Mouse (Mus musculus): ENCODE data around the gene Flvcr2. TPM values are rescaled to one million over a fixed set of nuclear protein-coding genes. Genes with fewer than 3 reads are reported as not detected.

Flvcr2 gene
- polyA plus RNA-seq, 1 experiment, result not detected

GRCm38 (mm10) chr12:85714126-85714525 lies 32.2 kb upstream of the Flvcr2 start:
- no peak overlapping the region for H3K4me3 ChIP-seq (ENCODE audit: insufficient read depth, low read depth, low read length)

GRCm38 (mm10) chr12:85725306-85725705 lies 21.0 kb upstream of the Flvcr2 start:
- no peak overlapping the region for H3K4me3 ChIP-seq (ENCODE audit: insufficient read depth, low read depth, low read length)
- no peaks in the 10 kb centered on the region for H3K4me1 ChIP-seq (ENCODE audit: control insufficient read depth, insufficient read depth, insufficient read length, low read length)
- no peak overlapping the region for H3K27ac ChIP-seq (replicated peaks; ENCODE audit: low read depth, low read length)

More at GRCm38 (mm10) chr12:85714126-85714525, 32.2 kb upstream of the Flvcr2 start:
- Histone ChIP-seq H3K27ac (replicated peaks; ENCODE audit: low read depth, low read length) (no peak overlapping the region), H3K4me1 (ENCODE audit: control insufficient read depth, insufficient read depth, insufficient read length, low read length) (no peaks in the 10 kb centered on the region)

GRCm38 (mm10) chr12:85726729-85727397 lies 19.5 kb upstream of the Flvcr2 start:
- Histone ChIP-seq H3K27ac (replicated peaks; ENCODE audit: low read depth, low read length) (no peak overlapping the region), H3K4me3 (ENCODE audit: insufficient read depth, low read depth, low read length) (no peak overlapping the region), H3K4me1 (ENCODE audit: control insufficient read depth, insufficient read depth, insufficient read length, low read length) (no peaks in the 10 kb centered on the region)

- Histone ChIP-seq H3K27ac (replicated peaks; ENCODE audit: low read depth, low read length) (no peak overlapping the region), H3K4me1 (ENCODE audit: control insufficient read depth, insufficient read depth, insufficient read length, low read length) (no peaks in the 10 kb centered on the region), H3K4me3 (ENCODE audit: insufficient read depth, low read depth, low read length) (no peak overlapping the region)
Measured at GRCm38 (mm10) chr12:85728181-85728580, 18.2 kb upstream of the Flvcr2 start.

- no peak overlapping the region for H3K27ac ChIP-seq (replicated peaks; ENCODE audit: low read depth, low read length)
- H3K4me1 ChIP-seq (ENCODE audit: control insufficient read depth, insufficient read depth, insufficient read length, low read length), result no peaks in the 10 kb centered on the region
- H3K4me3 ChIP-seq (ENCODE audit: insufficient read depth, low read depth, low read length), result no peak overlapping the region
Measured at GRCm38 (mm10) chr12:85729022-85729944, 17.1 kb upstream of the Flvcr2 start.

GRCm38 (mm10) chr12:85729945-85730290 lies 16.4 kb upstream of the Flvcr2 start:
- no peaks in the 10 kb centered on the region for H3K4me1 ChIP-seq (ENCODE audit: control insufficient read depth, insufficient read depth, insufficient read length, low read length)
- no peak overlapping the region for H3K4me3 ChIP-seq (ENCODE audit: insufficient read depth, low read depth, low read length)
- H3K27ac ChIP-seq (replicated peaks; ENCODE audit: low read depth, low read length), result no peak overlapping the region

GRCm38 (mm10) chr12:85736203-85736602 lies 10.1 kb upstream of the Flvcr2 start:
- Histone ChIP-seq H3K4me1 (ENCODE audit: control insufficient read depth, insufficient read depth, insufficient read length, low read length) (no peaks in the 10 kb centered on the region), H3K4me3 (ENCODE audit: insufficient read depth, low read depth, low read length) (no peak overlapping the region), H3K27ac (replicated peaks; ENCODE audit: low read depth, low read length) (no peak overlapping the region)

- H3K4me3 ChIP-seq (ENCODE audit: insufficient read depth, low read depth, low read length), result no peak overlapping the region
- no peak overlapping the region for H3K27ac ChIP-seq (replicated peaks; ENCODE audit: low read depth, low read length)
- no peaks in the 10 kb centered on the region for H3K4me1 ChIP-seq (ENCODE audit: control insufficient read depth, insufficient read depth, insufficient read length, low read length)
Measured at GRCm38 (mm10) chr12:85736960-85737359, 9.4 kb upstream of the Flvcr2 start.

- Histone ChIP-seq H3K27ac (replicated peaks; ENCODE audit: low read depth, low read length) (no peak overlapping the region), H3K4me1 (ENCODE audit: control insufficient read depth, insufficient read depth, insufficient read length, low read length) (peaks cover 3% of the 10 kb centered on the region; the same call in 1 of the 2 replicates), H3K4me3 (ENCODE audit: insufficient read depth, low read depth, low read length) (peak overlapping the region; percentile 53)
Measured at GRCm38 (mm10) chr12:85746696-85747219, 419 bp downstream of the Flvcr2 start.

GRCm38 (mm10) chr12:85747343-85747742 lies 1.0 kb downstream of the Flvcr2 start:
- no peak overlapping the region for H3K27ac ChIP-seq (replicated peaks; ENCODE audit: low read depth, low read length)
- H3K4me1 ChIP-seq (ENCODE audit: control insufficient read depth, insufficient read depth, insufficient read length, low read length), result peaks cover 3% of the 10 kb centered on the region; the same call in 1 of the 2 replicates
- H3K4me3 ChIP-seq (ENCODE audit: insufficient read depth, low read depth, low read length), result no peak overlapping the region

- Histone ChIP-seq H3K4me1 (ENCODE audit: control insufficient read depth, insufficient read depth, insufficient read length, low read length) (peaks cover 3% of the 10 kb centered on the region; the same call in 1 of the 2 replicates), H3K4me3 (ENCODE audit: insufficient read depth, low read depth, low read length) (no peak overlapping the region), H3K27ac (replicated peaks; ENCODE audit: low read depth, low read length) (no peak overlapping the region)
Measured at GRCm38 (mm10) chr12:85749861-85750260, 3.5 kb downstream of the Flvcr2 start.

- no peak overlapping the region for H3K27ac ChIP-seq (replicated peaks; ENCODE audit: low read depth, low read length)
- no peak overlapping the region for H3K4me3 ChIP-seq (ENCODE audit: insufficient read depth, low read depth, low read length)
- no peaks in the 10 kb centered on the region for H3K4me1 ChIP-seq (ENCODE audit: control insufficient read depth, insufficient read depth, insufficient read length, low read length)
Measured at GRCm38 (mm10) chr12:85752116-85752515, 5.8 kb downstream of the Flvcr2 start.

GRCm38 (mm10) chr12:85753223-85753622 lies 6.9 kb downstream of the Flvcr2 start:
- no peak overlapping the region for H3K27ac ChIP-seq (replicated peaks; ENCODE audit: low read depth, low read length)
- H3K4me1 ChIP-seq (ENCODE audit: control insufficient read depth, insufficient read depth, insufficient read length, low read length), result no peaks in the 10 kb centered on the region
- no peak overlapping the region for H3K4me3 ChIP-seq (ENCODE audit: insufficient read depth, low read depth, low read length)

GRCm38 (mm10) chr12:85754611-85755265 lies 8.4 kb downstream of the Flvcr2 start:
- no peak overlapping the region for H3K27ac ChIP-seq (replicated peaks; ENCODE audit: low read depth, low read length)
- H3K4me3 ChIP-seq (ENCODE audit: insufficient read depth, low read depth, low read length), result no peak overlapping the region
- H3K4me1 ChIP-seq (ENCODE audit: control insufficient read depth, insufficient read depth, insufficient read length, low read length), result no peaks in the 10 kb centered on the region

GRCm38 (mm10) chr12:85756455-85756854 lies 10.1 kb downstream of the Flvcr2 start:
- no peak overlapping the region for H3K27ac ChIP-seq (replicated peaks; ENCODE audit: low read depth, low read length)
- H3K4me3 ChIP-seq (ENCODE audit: insufficient read depth, low read depth, low read length), result no peak overlapping the region
- H3K4me1 ChIP-seq (ENCODE audit: control insufficient read depth, insufficient read depth, insufficient read length, low read length), result no peaks in the 10 kb centered on the region

All from brown adipose tissue, adult 24 weeks (tissue).